Mouse (Mus musculus) embryonic stem cell, embryonic (primary cell): ENCODE measurements around the gene Dpagt1.

Experiments used
- CTCF ChIA-PET, 4 experiments: fragments of 300-600 bp in 2 of 4; fragments of 350-600 bp in 2 of 4; sonication (Branson Sonifier 250); formaldehyde crosslinking; loops; one replicate each; lab custom pipeline; 2022; ENCODE audit warnings: inconsistent platforms in 2 of 4; lab: Charles Lee
- POLR2A ChIA-PET, 4 experiments: fragments of 300-600 bp in 2 of 4; fragments of 350-600 bp in 2 of 4; sonication (Branson Sonifier 250); formaldehyde crosslinking; loops; one replicate each; lab custom pipeline; 2022; ENCODE audit warnings: antibody characterized with exemption in 4 of 4, inconsistent platforms in 1 of 4; lab: Charles Lee

Dpagt1 gene

DNA sequence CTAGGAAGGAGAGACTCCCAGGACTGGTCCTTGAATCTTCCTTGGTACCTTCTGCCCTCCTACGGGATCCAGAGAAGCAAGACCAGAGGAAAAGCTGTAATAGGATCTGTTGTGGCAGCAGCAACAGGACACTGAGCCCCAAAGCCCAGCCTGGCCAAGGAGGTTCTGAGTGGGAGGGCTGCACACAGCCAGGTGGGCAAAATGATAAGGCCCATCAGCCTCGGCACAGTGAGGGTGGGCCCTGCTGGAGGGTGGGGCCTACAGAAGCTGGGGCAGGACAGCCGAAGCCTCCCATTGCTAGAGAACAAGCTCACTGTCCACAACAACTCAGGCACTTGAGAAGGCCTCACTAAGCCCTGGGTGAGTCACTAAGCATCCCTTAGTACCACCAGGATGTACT is 16.4 kb downstream of the Dpagt1 start:
- ChIA-PET POLR2A (interaction anchor here in 3 of 4 experiments (0.6 to 8.5 kb wide), 22 partner anchors 7 to 284 kb away, joined by 3 to 446 read pairs (median 30); partner anchors contain the start of genes H2afx (in 3 of the 3), Hyou1 (in 3 of the 3), C2cd2l (in 2 of the 3) and Ccdc84 (in 2 of the 3)), CTCF (interaction anchor here in 3 of 4 experiments (0.7 to 1.1 kb wide), 7 partner anchors 12 to 292 kb away, joined by 3 to 6 read pairs (median 3); partner anchors contain the start of genes C2cd2l (in 1 of the 3), Ccdc153 (in 1 of the 3) and Vps11 (in 1 of the 3))

DNA sequence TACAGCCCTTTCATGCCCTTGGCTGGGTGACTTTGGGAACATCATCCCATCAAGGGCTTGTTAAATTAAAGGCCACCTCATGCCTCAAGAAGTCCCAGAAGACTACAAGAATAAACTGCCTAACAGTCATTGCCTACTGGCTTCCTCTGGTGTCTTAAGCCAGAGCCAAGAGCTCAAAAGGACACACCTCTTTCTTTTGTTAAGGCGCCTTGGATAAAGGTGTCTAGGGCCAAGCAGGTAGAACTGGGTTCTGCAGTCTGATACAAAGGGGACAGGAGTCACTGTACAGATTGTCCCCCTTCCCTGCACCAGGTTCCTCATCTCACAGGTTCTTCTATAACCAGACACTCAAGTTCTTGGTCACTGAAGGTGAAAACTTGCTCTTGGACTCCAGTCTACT is 16.8 kb downstream of the Dpagt1 start:
- POLR2A ChIA-PET: interaction anchor here (1.0 to 8.5 kb wide), 26 partner anchors 8 to 212 kb away, joined by 3 to 446 read pairs (median 16); partner anchors contain the start of genes H2afx (in 4 of the 4), Hyou1 (in 3 of the 4), C2cd2l (in 2 of the 4) and Ccdc84 (in 2 of the 4)
- CTCF ChIA-PET: interaction anchor here in 3 of 4 experiments (0.7 to 1.3 kb wide), 8 partner anchors 11 to 292 kb away, joined by 3 to 6 read pairs (median 3); partner anchors contain the start of genes C2cd2l (in 1 of the 3), Ccdc153 (in 1 of the 3) and Vps11 (in 1 of the 3)

DNA sequence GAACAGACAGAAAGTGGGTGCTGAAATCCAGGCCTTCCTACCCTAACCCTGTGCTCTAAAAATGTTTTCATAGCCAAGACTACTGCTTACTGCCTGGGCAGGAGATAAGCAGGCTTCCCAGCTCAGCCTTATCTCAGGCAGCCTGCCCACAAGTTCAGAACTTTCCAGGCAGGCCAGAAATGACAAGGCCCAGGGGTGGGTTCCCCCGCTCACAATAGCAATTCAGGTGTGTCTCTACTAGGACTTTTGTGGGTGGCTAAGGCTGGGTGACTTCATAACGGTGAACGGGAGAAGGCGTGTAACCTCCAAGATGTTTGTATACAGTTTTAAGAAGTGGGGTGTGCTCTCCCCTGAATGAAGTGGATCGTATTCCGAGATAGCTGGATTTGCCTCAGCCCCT is 17.5 kb downstream of the Dpagt1 start:
- CTCF ChIA-PET: interaction anchor here (0.6 to 1.9 kb wide), 18 partner anchors 9 to 249 kb away, joined by 3 to 13 read pairs (median 4); partner anchors contain the start of genes Vps11 (in 3 of the 4), Dpagt1 (in 1 of the 4), H2afx (in 1 of the 4) and Hyou1 (in 1 of the 4)
- POLR2A ChIA-PET: interaction anchor here (0.6 to 8.5 kb wide), 62 partner anchors 8 to 422 kb away, joined by 3 to 446 read pairs (median 5); partner anchors contain the start of genes C2cd2l (in 4 of the 4), H2afx (in 4 of the 4), Dpagt1 (in 3 of the 4) and Hyou1 (in 3 of the 4)

GRCm38 (mm10) chr9:44343781-44344421 is 18.1 kb downstream of the Dpagt1 start, which contains the start of gene Hmbs:
Gene Hmbs (minus strand): TSS chr9:44344228.
- CTCF ChIA-PET: interaction anchor here (0.6 to 1.9 kb wide), 19 partner anchors 8 to 235 kb away, joined by 3 to 13 read pairs (median 4); partner anchors contain the start of genes Vps11 (in 3 of the 4), Dpagt1 (in 1 of the 4), H2afx (in 1 of the 4) and Hyou1 (in 1 of the 4)
- POLR2A ChIA-PET: interaction anchor here (0.6 to 8.5 kb wide), 68 partner anchors 9 to 923 kb away, joined by 3 to 446 read pairs (median 5); partner anchors contain the start of genes C2cd2l (in 4 of the 4), H2afx (in 4 of the 4), Dpagt1 (in 3 of the 4) and Hyou1 (in 3 of the 4)

DNA sequence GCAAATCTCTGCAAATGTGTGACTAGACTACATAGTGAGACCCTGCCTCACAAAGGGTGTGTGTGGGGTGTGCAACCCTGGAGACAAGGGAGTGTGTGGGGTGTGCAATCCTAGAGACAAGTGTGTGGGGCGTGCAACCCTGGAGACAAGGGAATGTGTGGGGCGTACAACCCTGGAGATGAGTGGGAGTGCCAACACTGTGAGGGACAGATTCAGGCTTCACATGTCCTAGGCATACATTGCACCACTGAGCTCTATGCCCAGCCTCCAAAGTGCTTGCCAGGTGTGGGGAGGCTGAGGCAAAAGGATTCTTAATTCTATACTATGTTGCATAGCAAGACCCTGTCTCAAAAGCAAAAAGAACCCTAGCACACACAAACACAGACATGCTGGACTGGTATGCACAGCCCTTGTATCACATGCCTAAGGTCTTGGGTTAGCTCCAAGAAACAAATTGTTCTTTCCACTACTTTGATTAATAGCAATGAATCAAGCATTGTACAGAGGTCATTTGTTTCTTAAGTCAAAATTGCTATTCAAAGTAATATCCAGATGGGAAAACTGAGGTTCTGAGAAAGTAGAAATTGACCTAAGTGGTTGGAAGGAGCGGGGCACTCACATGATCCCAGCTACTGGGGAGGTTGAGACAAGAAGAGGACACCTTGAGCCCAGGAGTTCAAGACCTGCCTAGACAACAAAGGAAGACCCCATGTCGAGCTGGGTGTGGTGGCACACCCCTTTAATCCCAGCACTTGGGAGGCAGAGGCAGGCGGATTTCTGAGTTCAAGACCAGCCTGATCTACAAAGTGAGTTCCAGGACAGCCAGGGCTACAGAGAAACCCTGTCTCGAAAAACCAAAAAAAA is 20.0 kb downstream of the Dpagt1 start:
- CTCF ChIA-PET: interaction anchor here in 2 of 4 experiments (0.5 to 2.9 kb wide), 7 partner anchors 16 to 393 kb away, joined by 3 to 12 read pairs (median 4); partner anchors contain the start of gene Vps11 (in 2 of the 2)
- POLR2A ChIA-PET: interaction anchor here (0.7 to 8.5 kb wide), 32 partner anchors 8 to 289 kb away, joined by 3 to 446 read pairs (median 8); partner anchors contain the start of genes H2afx (in 4 of the 4), C2cd2l (in 2 of the 4), Ccdc84 (in 2 of the 4) and Dpagt1 (in 2 of the 4)

DNA sequence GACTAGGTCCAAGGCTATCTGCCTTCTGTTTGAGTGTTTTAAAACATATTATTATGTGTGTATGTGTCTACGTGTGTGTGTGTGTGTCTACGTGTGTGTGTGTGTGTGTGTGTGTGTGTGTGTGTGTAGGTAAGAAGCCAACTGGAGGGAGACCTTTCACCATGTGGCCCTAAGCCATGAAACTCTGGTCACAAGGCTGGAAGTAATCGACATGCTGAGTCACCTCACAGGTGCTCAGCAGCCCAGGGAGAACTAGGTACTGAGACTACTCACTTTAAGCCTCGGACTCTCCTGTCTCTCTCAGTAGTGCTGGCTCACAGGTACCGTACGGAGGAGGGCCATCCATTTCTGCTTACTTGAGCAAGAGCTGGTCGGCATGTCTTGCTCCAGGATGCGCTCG is 21.3 kb downstream of the Dpagt1 start:
- ChIA-PET POLR2A (interaction anchor here (0.5 to 8.5 kb wide), 34 partner anchors 8 to 550 kb away, joined by 3 to 446 read pairs (median 6); partner anchors contain the start of genes H2afx (in 4 of the 4), Hyou1 (in 3 of the 4), C2cd2l (in 2 of the 4) and Ccdc84 (in 2 of the 4)), CTCF (interaction anchor here in 2 of 4 experiments (0.6 to 2.9 kb wide), 5 partner anchors 8 to 36 kb away, joined by 3 to 12 read pairs (median 5); partner anchors contain the start of gene Vps11 (in 1 of the 2))

- POLR2A ChIA-PET: interaction anchor here (0.5 to 8.5 kb wide), 27 partner anchors 8 to 550 kb away, joined by 3 to 446 read pairs (median 6); partner anchors contain the start of genes H2afx (in 4 of the 4), Hyou1 (in 3 of the 4), Vps11 (in 3 of the 4) and C2cd2l (in 2 of the 4)
- CTCF ChIA-PET: interaction anchor here in 1 of 4 experiments (0.7 to 2.9 kb wide), 5 partner anchors 9 to 363 kb away, joined by 3 to 12 read pairs (median 3); partner anchors contain the start of gene Vps11
Measured at GRCm38 (mm10) chr9:44347621-44348020, 21.8 kb downstream of the Dpagt1 start.

DNA sequence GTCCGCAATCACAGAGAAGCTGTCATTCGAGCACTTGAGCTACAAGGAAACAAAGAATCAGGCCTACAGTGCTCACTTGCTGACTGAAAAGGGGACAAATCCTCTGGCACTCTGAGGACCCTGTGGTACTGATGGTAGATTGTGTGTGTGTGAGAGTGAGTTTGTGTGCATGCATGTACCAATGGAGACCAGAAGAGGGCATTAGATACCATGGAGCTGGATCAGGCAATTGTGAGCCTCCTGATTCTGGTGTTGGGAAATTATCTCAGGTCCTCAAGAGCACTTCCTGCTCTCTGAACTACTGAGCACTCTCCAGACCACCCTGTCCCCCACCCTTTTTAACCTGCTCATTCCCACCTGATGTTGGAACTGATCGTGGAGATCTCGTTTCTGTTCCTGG is 22.7 kb downstream of the Dpagt1 start:
- CTCF ChIA-PET: interaction anchor here (0.5 to 2.5 kb wide), 15 partner anchors 10 to 1495 kb away, joined by 3 to 8 read pairs (median 3); partner anchors contain the start of genes H2afx (in 2 of the 4) and Vps11 (in 2 of the 4)
- POLR2A ChIA-PET: interaction anchor here (0.5 to 8.5 kb wide), 23 partner anchors 9 to 222 kb away, joined by 3 to 446 read pairs (median 5); partner anchors contain the start of genes H2afx (in 4 of the 4), Vps11 (in 3 of the 4), Hyou1 (in 2 of the 4) and Dpagt1 (in 1 of the 4)

DNA sequence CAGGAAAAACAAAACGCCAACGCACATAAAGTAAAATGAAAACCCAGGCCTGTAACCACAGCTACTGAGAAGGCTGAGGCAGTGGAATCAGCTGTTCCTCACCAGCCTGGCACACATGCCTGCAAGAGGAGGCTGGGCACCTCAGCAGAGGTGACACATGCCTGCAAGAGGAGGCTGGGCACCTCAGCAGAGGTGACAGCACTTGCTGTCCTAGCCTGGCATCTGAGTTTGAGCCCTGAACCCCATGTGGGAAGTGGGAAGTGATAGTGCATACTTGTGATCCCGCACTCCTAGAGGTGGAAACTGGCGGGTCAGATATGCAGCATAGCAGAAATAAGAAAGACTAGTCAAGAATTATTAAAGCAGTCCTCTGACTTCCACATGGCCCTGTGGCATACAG is 25.6 kb downstream of the Dpagt1 start:
- POLR2A ChIA-PET: interaction anchor here in 3 of 4 experiments (0.6 to 6.3 kb wide), 8 partner anchors 10 to 37 kb away, joined by 3 to 82 read pairs (median 12); partner anchors contain the start of genes H2afx (in 2 of the 3), Vps11 (in 2 of the 3), C2cd2l (in 1 of the 3) and Dpagt1 (in 1 of the 3)
- CTCF ChIA-PET: interaction anchor here in 2 of 4 experiments (0.6 to 1.0 kb wide), 2 partner anchors 10 to 225 kb away, joined by 3 to 4 read pairs; partner anchors contain the start of gene Vps11 (in 1 of the 2)

- ChIA-PET CTCF (interaction anchor here in 3 of 4 experiments (0.6 to 2.7 kb wide), 5 partner anchors 9 to 278 kb away, joined by 3 to 14 read pairs (median 3); partner anchors contain the start of gene Vps11 (in 1 of the 3)), POLR2A (interaction anchor here (0.6 to 6.3 kb wide), 25 partner anchors 8 to 238 kb away, joined by 3 to 82 read pairs (median 6); partner anchors contain the start of genes C2cd2l (in 3 of the 4), H2afx (in 3 of the 4), Vps11 (in 3 of the 4) and Dpagt1 (in 2 of the 4))
Measured at GRCm38 (mm10) chr9:44352337-44352736, 26.5 kb downstream of the Dpagt1 start.

DNA sequence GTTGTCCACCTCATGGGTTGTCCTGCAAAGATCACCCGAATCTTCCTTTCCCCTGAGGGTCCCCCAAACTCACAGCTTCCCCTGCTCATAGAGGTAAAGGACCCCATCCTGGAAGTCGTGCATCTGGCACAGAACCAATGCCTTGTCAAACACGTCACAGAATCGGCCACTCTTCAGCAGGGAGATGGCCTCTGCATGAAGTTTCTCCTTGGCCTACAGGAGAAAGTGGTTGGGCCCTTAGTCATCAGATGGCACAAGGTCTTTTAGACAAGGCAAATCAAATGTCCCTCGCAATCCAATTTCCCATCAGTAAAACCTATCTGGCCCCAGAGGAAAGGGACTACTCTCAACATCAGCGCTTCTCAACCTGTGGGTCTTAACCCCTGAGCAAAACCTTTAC is 27.3 kb downstream of the Dpagt1 start:
- ChIA-PET POLR2A (interaction anchor here (0.6 to 6.3 kb wide), 32 partner anchors 8 to 244 kb away, joined by 3 to 82 read pairs (median 4); partner anchors contain the start of genes C2cd2l (in 3 of the 4), H2afx (in 3 of the 4), Vps11 (in 3 of the 4) and Dpagt1 (in 2 of the 4)), CTCF (interaction anchor here in 2 of 4 experiments (0.7 to 2.7 kb wide), 7 partner anchors 9 to 234 kb away, joined by 3 to 14 read pairs (median 3); partner anchors contain the start of genes Hmbs (in 1 of the 2), Hyou1 (in 1 of the 2) and Vps11 (in 1 of the 2))

DNA sequence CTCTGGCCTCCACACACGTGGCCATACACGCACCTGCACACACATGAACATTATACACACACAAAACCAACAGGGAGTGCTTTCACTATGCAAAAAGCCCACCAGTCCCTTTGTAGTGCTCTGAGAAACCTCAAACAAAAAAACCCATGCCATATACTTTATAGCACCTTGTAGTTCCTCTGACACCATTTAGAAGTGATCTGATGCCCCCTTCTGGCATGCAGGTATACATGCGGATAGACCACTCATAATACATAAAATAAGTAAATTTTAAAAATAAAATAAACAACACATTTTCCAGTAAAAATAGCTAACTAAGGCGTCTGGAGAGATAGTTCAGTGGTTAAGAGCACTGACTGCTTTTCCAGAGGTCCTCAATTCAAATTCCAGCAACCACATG is 31.4 kb downstream of the Dpagt1 start:
- POLR2A ChIA-PET: interaction anchor here in 1 of 4 experiments (5.9 to 8.7 kb wide), 2 partner anchors 12 to 21 kb away, joined by 100 to 120 read pairs; partner anchors contain the start of genes H2afx and Hmbs

DNA sequence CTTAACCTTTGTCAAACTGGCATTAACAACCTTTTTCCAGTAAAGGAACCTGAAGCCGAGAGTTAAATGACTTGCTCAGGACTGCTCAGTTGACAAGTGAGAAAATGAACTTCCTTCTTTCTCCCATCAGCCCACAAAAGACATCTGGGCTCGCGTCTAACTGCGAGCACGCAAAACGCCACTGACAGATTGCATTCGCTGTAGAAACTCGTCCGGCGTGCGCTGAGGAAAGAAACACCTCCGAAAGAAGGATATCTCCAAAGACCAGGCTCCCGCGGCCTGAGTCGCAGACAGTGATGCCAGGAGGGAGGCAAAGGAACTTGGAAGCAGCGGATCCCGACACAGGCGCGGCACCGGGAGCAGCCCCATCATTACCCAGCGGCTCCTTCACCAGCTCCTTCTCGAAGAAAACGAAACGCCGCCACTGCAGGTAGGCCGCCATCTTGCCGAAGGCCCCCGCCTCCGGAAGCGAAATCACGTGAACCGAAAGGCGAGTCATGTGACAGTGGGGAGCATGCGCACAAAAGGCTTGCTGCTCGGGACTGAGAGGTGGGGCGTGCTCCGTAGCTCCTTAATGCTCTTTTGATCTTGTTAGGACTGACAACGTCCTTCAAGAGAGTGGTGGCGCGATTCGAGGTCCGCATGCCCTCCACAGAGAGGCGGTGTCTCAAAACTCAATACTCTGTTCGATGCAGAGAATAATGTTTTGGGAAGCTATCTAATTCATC is 35.5 kb downstream of the Dpagt1 start, which contains the start of gene Vps11:
TSS of gene Vps11 (minus strand) at position 481 of the 728 bp plus-strand sequence.
- CTCF ChIA-PET: interaction anchor here (0.5 to 2.6 kb wide), 71 partner anchors 8 to 965 kb away, joined by 3 to 29 read pairs (median 4); partner anchors contain the start of genes Hmbs (in 3 of the 4), Hyou1 (in 3 of the 4), Bcl9l (in 2 of the 4) and Cbl (in 2 of the 4)
- POLR2A ChIA-PET: interaction anchor here (0.6 to 8.7 kb wide), 113 partner anchors 7 to 1677 kb away, joined by 3 to 120 read pairs (median 4); partner anchors contain the start of genes Hyou1 (in 4 of the 4), C2cd2l (in 3 of the 4), Cbl (in 3 of the 4) and Dpagt1 (in 3 of the 4)

More for the DNA sequence above, 31.4 kb downstream of the Dpagt1 start:
- CTCF ChIA-PET: no interaction called here

GRCm38 (mm10) chr9:44361931-44362330 is 36.1 kb downstream of the Dpagt1 start:
- CTCF ChIA-PET: interaction anchor here (0.6 to 2.6 kb wide), 61 partner anchors 9 to 965 kb away, joined by 3 to 29 read pairs (median 4); partner anchors contain the start of genes Hyou1 (in 3 of the 4), Bcl9l (in 2 of the 4), H2afx (in 2 of the 4) and Hmbs (in 2 of the 4)

More at GRCm38 (mm10) chr9:44361931-44362330, 36.1 kb downstream of the Dpagt1 start:
- POLR2A ChIA-PET: interaction anchor here (0.6 to 8.7 kb wide), 97 partner anchors 8 to 1677 kb away, joined by 3 to 120 read pairs (median 5); partner anchors contain the start of genes Hyou1 (in 4 of the 4), Cbl (in 3 of the 4), Dpagt1 (in 3 of the 4) and H2afx (in 3 of the 4)
